Comparison of ENCODE assay signal across 8 mouse cellular contexts in the genomic region with DNA sequence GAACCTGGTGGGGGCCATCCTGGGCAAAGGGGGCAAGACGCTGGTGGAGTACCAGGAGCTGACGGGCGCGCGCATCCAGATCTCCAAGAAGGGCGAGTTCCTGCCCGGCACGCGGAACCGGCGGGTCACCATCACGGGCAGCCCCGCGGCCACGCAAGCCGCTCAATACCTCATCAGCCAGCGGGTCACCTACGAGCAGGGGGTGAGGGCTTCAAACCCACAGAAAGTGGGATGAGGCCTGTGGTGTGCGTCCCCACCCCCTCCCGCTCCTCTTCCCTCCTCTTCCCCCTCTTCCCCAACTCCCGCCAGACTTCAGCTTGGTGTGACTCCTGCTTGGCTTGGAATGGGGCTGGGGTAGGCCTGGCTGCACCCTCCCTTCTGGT. TPM values are rescaled to one million over a fixed set of nuclear protein-coding genes. Genes with fewer than 3 reads are reported as not detected.
DNase-seq lines count a peak whose midpoint lies in the region; ATAC-seq and TF ChIP-seq lines count a peak whose summit lies in the region.

No protein-coding gene starts in this region.

- no peak for TF ChIP-seq RAD21 in CH12.LX (IDR thresholded peaks at IDR 0.05; ENCODE audit: low read depth, low read length)

- peak overlapping the region; percentile 73 for H3K9ac ChIP-seq in CH12.LX (ENCODE audit: insufficient read depth, low read depth)
- H3K9ac ChIP-seq in forebrain, embryonic 12.5 days = peak overlapping the region; percentile 68
- H3K9ac ChIP-seq in liver, embryonic 13.5 days = peak overlapping the region; percentile 45; the same call in 1 of the 2 replicates

- H3K9me3 ChIP-seq in heart, embryonic 10.5 days = no peaks in the 10 kb centered on the region
- H3K9me3 ChIP-seq in CH12.LX (replicated peaks; ENCODE audit: low read length) = peaks cover 9% of the 10 kb centered on the region
- no peaks in the 10 kb centered on the region for H3K9me3 ChIP-seq in forebrain, embryonic 12.5 days
- no peaks in the 10 kb centered on the region for H3K9me3 ChIP-seq in liver, embryonic 13.5 days (replicated peaks)

- no peak for TF ChIP-seq POLR2A in CH12.LX (IDR thresholded peaks at IDR 0.05; ENCODE audit: low read depth, low read length)

- TF ChIP-seq EP300 in CH12.LX (IDR thresholded peaks at IDR 0.05; ENCODE audit: low read length) = no peak

- no peak for TF ChIP-seq CTCF in CH12.LX (conservative IDR thresholded peaks at IDR 0.05 in 1 of 2, IDR thresholded peaks at IDR 0.05 in 1 of 2; ENCODE audit: low read depth in 2 of 2, low read length in 2 of 2)

- peak; percentile 24 for ATAC-seq in forebrain, embryonic 12.5 days (ENCODE audit: low FRiP score)
- ATAC-seq in liver, embryonic 13.5 days (ENCODE audit: low read depth) = no peak

- H3K27me3 ChIP-seq in heart, embryonic 10.5 days (ENCODE audit: insufficient read depth, poor library complexity, severe bottlenecking) = peaks cover 80% of the 10 kb centered on the region
- H3K27me3 ChIP-seq in CH12.LX (replicated peaks) = peaks cover 96% of the 10 kb centered on the region
- H3K27me3 ChIP-seq in forebrain, embryonic 12.5 days = peaks cover 43% of the 10 kb centered on the region
- peaks cover 89% of the 10 kb centered on the region for H3K27me3 ChIP-seq in liver, embryonic 13.5 days

- dilution Hi-C loops in CH12.LX (cut with MboI; ENCODE audit: extremely low pct_ligation_motif_present, extremely low pct_unique_long_range_greater_than_20kb, low sequenced_read_pairs) = no loop called here

- peak overlapping the region; percentile 83 for H3K4me2 ChIP-seq in CH12.LX (ENCODE audit: insufficient read depth, low read depth, poor library complexity, severe bottlenecking)
- H3K4me2 ChIP-seq in forebrain, embryonic 12.5 days = peak overlapping the region; percentile 88
- H3K4me2 ChIP-seq in liver, embryonic 13.5 days = peak overlapping the region; percentile 75

- no peak for DNase-seq in heart, embryonic 10.5 days (ENCODE audit: low spot score)
- DNase-seq in heart, adult 9 months (ENCODE audit: low spot score in 2 of 2) = no peak
- no peak for DNase-seq in CH12.LX (ENCODE audit: extremely low read depth)
- no peak for DNase-seq in liver, embryonic 13.5 days
- no peak for DNase-seq in MN1 (ENCODE audit: low spot score)
- no peak for DNase-seq in embryo, embryonic 9.5 days (ENCODE audit: extremely low spot score)
- no peak for DNase-seq in ovary, postnatal 36 days (ENCODE audit: low spot score)

- H3K36me3 ChIP-seq in heart, embryonic 10.5 days = no peaks in the 10 kb centered on the region
- no peaks in the 10 kb centered on the region for H3K36me3 ChIP-seq in CH12.LX (replicated peaks in 1 of 2; ENCODE audit: control insufficient read depth in 1 of 2, insufficient read depth in 1 of 2, low read length in 1 of 2)
- peaks cover 33% of the 10 kb centered on the region for H3K36me3 ChIP-seq in forebrain, embryonic 12.5 days (replicated peaks)
- no peaks in the 10 kb centered on the region for H3K36me3 ChIP-seq in liver, embryonic 13.5 days

- 0% methylated on average over 8 of the region's 21 CpGs for WGBS in heart, embryonic 10.5 days
- 2% methylated on average over 19 of the region's 21 CpGs for WGBS in forebrain, embryonic 12.5 days
- under 1% methylated on average over 12 of the region's 21 CpGs for WGBS in liver, embryonic 13.5 days (ENCODE audit: insufficient replicate concordance)

- peaks cover 32% of the 10 kb centered on the region for H3K4me1 ChIP-seq in heart, embryonic 10.5 days
- H3K4me1 ChIP-seq in CH12.LX (ENCODE audit: control insufficient read depth in 1 of 2, insufficient read depth in 2 of 2) = peaks cover 14 to 28% of the 10 kb centered on the region in 2 experiments
- peaks cover 68% of the 10 kb centered on the region for H3K4me1 ChIP-seq in forebrain, embryonic 12.5 days
- H3K4me1 ChIP-seq in liver, embryonic 13.5 days (replicated peaks) = peaks cover 24% of the 10 kb centered on the region

- peak overlapping the region; percentile 76 for H3K4me3 ChIP-seq in heart, embryonic 10.5 days
- peak overlapping the region in 2 of 3 experiments; percentile 22 to 90 for H3K4me3 ChIP-seq in CH12.LX (replicated peaks in 1 of 3; ENCODE audit: low read depth in 2 of 3, low read length in 2 of 3, poor library complexity in 1 of 3)
- H3K4me3 ChIP-seq in forebrain, embryonic 12.5 days (replicated peaks) = peak overlapping the region; percentile 51
- peak overlapping the region; percentile 59 for H3K4me3 ChIP-seq in liver, embryonic 13.5 days (replicated peaks)

- peak overlapping the region; percentile 84 for H3K27ac ChIP-seq in heart, embryonic 10.5 days
- no peak overlapping the region for H3K27ac ChIP-seq in CH12.LX (ENCODE audit: insufficient read depth, low read depth)
- peak overlapping the region; percentile 74 for H3K27ac ChIP-seq in forebrain, embryonic 12.5 days
- H3K27ac ChIP-seq in liver, embryonic 13.5 days = no peak overlapping the region

- 0 out of 2 replicates have a peak, but pooled peaks cover 3% of the 10 kb centered on the region for H3K79me2 ChIP-seq in CH12.LX (replicated peaks; ENCODE audit: control insufficient read depth, extremely low read depth, insufficient read depth, poor library complexity, severe bottlenecking)

- in situ Hi-C loops in CH12.LX (cut with MboI; ENCODE audit: low pct_ligation_motif_present, low pct_unique_long_range_greater_than_20kb, low sequenced_read_pairs) = no loop called here

TF ChIP-seq in CH12.LX, 34 proteins besides CTCF, POLR2A, EP300 and RAD21:
- TF ChIP-seq TBP (conservative IDR thresholded peaks at IDR 0.05; ENCODE audit: low read depth, low read length) (no peak), MAX (IDR thresholded peaks at IDR 0.05; ENCODE audit: low read length) (no peak), HCFC1 (IDR thresholded peaks at IDR 0.05; ENCODE audit: low read depth, low read length) (no peak), ZNF384 (IDR thresholded peaks at IDR 0.05; ENCODE audit: low read depth, low read length) (no peak), UBTF (IDR thresholded peaks at IDR 0.05; ENCODE audit: low read depth, low read length) (no peak), JUN (IDR thresholded peaks at IDR 0.05; ENCODE audit: insufficient read depth, low read depth, low read length) (no peak), ZKSCAN1 (IDR thresholded peaks at IDR 0.05; ENCODE audit: borderline replicate concordance, low read depth, low read length) (no peak), USF2 (conservative IDR thresholded peaks at IDR 0.05; ENCODE audit: low read depth, low read length) (no peak), MXI1 (IDR thresholded peaks at IDR 0.05; ENCODE audit: low read depth, low read length) (no peak), SIN3A (IDR thresholded peaks at IDR 0.05; ENCODE audit: low read length) (no peak), NELFE (IDR thresholded peaks at IDR 0.05; ENCODE audit: low read depth, low read length) (no peak), TCF12 (IDR thresholded peaks at IDR 0.05; ENCODE audit: low read depth, low read length) (no peak), JUND (conservative IDR thresholded peaks at IDR 0.05; ENCODE audit: low read depth, low read length) (no peak)
TF ChIP-seq in CH12.LX: peak in this region for 0.

RNA-seq across cellular contexts. Expression of a gene that starts 28.8 kb away (rescaled TPM):
- not detected in 2 replicates for polyA plus RNA-seq in heart, embryonic 10.5 days (2016; fragmentation: Nextera tagmentation; extraction: Ambion mirVana)
- total RNA-seq in CH12.LX (2012; rRNA removed) (not detected in 2 replicates), CH12.LX (2014; rRNA removed) (not detected in 2 replicates)
- not detected in 2 replicates for polyA plus RNA-seq in CH12.LX (2012; ENCODE audit: insufficient read length, low read depth)
- polyA plus RNA-seq in forebrain, embryonic 12.5 days (2016; fragmentation: Nextera tagmentation; extraction: Ambion mirVana) = 0.24 and 0.28 TPM in 2 replicates
- not detected in 2 replicates for polyA plus RNA-seq in liver, embryonic 13.5 days (2015; fragmentation: Nextera tagmentation; extraction: Ambion mirVana)

RNA-seq across cellular contexts. Expression of a gene that starts 32.7 kb away (rescaled TPM):
- polyA plus RNA-seq in heart, embryonic 10.5 days (2016; fragmentation: Nextera tagmentation; extraction: Ambion mirVana) = 2.1 and 3.3 TPM in 2 replicates
- total RNA-seq in CH12.LX (2012; rRNA removed) (2.5 and 2.8 TPM in 2 replicates), CH12.LX (2014; rRNA removed) (1.2 and 1.3 TPM in 2 replicates)
- 4.1 and 4.7 TPM in 2 replicates for polyA plus RNA-seq in CH12.LX (2012; ENCODE audit: insufficient read length, low read depth)
- polyA plus RNA-seq in forebrain, embryonic 12.5 days (2016; fragmentation: Nextera tagmentation; extraction: Ambion mirVana) = 3.3 and 4.6 TPM in 2 replicates
- polyA plus RNA-seq in liver, embryonic 13.5 days (2015; fragmentation: Nextera tagmentation; extraction: Ambion mirVana) = 0.37 and 0.82 TPM in 2 replicates

RNA-seq across cellular contexts. Expression of a gene that starts 32.7 kb away (rescaled TPM):
- polyA plus RNA-seq in heart, embryonic 10.5 days (2016; fragmentation: Nextera tagmentation; extraction: Ambion mirVana) = 0.53 and 0.57 TPM in 2 replicates
- total RNA-seq in CH12.LX (2012; rRNA removed) (0.04 TPM in 2 replicates), CH12.LX (2014; rRNA removed) (not detected in 2 replicates)
- polyA plus RNA-seq in CH12.LX (2012; ENCODE audit: insufficient read length, low read depth) = not detected in 2 replicates
- 10.8 and 11.3 TPM in 2 replicates for polyA plus RNA-seq in forebrain, embryonic 12.5 days (2016; fragmentation: Nextera tagmentation; extraction: Ambion mirVana)
- polyA plus RNA-seq in liver, embryonic 13.5 days (2015; fragmentation: Nextera tagmentation; extraction: Ambion mirVana) = 0.08 TPM in 2 replicates

RNA-seq across cellular contexts. Expression of a gene that starts 45.5 kb away (rescaled TPM):
- polyA plus RNA-seq in heart, embryonic 10.5 days (2016; fragmentation: Nextera tagmentation; extraction: Ambion mirVana) = 14.9 and 27.0 TPM in 2 replicates
- 11.8 and 12.8 TPM in 2 replicates for total RNA-seq in CH12.LX (2012; rRNA removed)
- 3.7 and 4.9 TPM in 2 replicates for total RNA-seq in CH12.LX (2014; rRNA removed)
- polyA plus RNA-seq in CH12.LX (2012; ENCODE audit: insufficient read length, low read depth) = 6.6 and 7.1 TPM in 2 replicates
- 36.2 and 39.8 TPM in 2 replicates for polyA plus RNA-seq in forebrain, embryonic 12.5 days (2016; fragmentation: Nextera tagmentation; extraction: Ambion mirVana)
- 9.2 and 9.3 TPM in 2 replicates for polyA plus RNA-seq in liver, embryonic 13.5 days (2015; fragmentation: Nextera tagmentation; extraction: Ambion mirVana)

RNA-seq across cellular contexts. Expression of a gene that starts 48.2 kb away (rescaled TPM):
- polyA plus RNA-seq in heart, embryonic 10.5 days (2016; fragmentation: Nextera tagmentation; extraction: Ambion mirVana) = 26.9 and 29.4 TPM in 2 replicates
- total RNA-seq in CH12.LX (2012; rRNA removed) = 16.3 and 17.4 TPM in 2 replicates
- 11.7 and 11.9 TPM in 2 replicates for total RNA-seq in CH12.LX (2014; rRNA removed)
- polyA plus RNA-seq in CH12.LX (2012; ENCODE audit: insufficient read length, low read depth) = 13.2 and 27.3 TPM in 2 replicates
- 39.7 and 41.0 TPM in 2 replicates for polyA plus RNA-seq in forebrain, embryonic 12.5 days (2016; fragmentation: Nextera tagmentation; extraction: Ambion mirVana)
- 10.7 and 12.3 TPM in 2 replicates for polyA plus RNA-seq in liver, embryonic 13.5 days (2015; fragmentation: Nextera tagmentation; extraction: Ambion mirVana)

Comparison
In these comparisons a context has a peak if more than half of its experiments do, and no peak if none do; other contexts are left out.
1. H3K27ac ChIP-seq: peak in heart, embryonic 10.5 days (single experiment) and forebrain, embryonic 12.5 days (single experiment); none in CH12.LX (single experiment) and liver, embryonic 13.5 days (single experiment).
2. Peak in every context shown above with its lines, with median percentiles within 50 percentile points of each other: H3K4me3 ChIP-seq, H3K4me2 ChIP-seq and H3K9ac ChIP-seq.